In the genomic region with DNA sequence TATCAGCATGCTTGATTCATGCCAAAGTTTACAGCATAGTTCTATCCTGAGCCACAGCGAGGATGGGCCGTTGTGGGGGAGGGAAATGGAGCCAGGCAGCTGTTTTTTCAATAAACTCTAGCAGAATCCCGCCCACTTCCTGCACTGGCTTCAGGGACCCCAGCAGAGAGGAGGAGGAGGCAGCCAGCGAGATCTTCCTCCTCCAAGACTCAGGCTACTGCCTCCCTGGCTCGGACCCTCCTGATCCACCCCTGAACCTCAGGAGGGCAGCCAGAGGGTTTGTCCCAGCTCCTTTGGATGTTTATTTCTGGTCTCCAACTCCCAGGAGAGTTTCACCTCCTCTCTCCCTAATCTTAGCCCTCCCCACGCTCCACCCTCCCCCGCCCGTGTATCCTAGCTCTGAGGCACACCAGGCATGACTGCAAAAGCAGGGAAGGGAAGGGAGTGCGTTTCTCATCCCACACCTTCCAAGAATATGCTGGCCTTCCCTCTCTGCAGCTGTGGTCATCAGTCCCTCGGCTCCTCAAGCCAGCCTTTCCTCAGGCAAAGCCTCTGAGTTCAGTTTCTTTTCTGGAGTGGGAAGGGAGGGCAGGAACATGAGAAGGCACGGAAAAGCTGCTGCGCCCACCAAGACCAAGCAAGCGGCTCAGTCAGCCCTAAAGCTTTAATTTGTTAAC, we compare ENCODE assay signal across 7 mouse cellular contexts.
A peak's percentile ranks its signal among the peaks of the same experiment; 100 is the strongest.
DNase-seq lines count a peak whose midpoint lies in the region; ATAC-seq lines count a peak whose summit lies in the region.

No protein-coding gene starts in this region.

- H3K27ac ChIP-seq in forebrain, embryonic 12.5 days: peak overlapping the region; percentile 54
- H3K27ac ChIP-seq in heart, embryonic 15.5 days: peak overlapping the region; percentile 86
- peak overlapping the region; percentile 26; the same call in 1 of the 2 replicates for H3K27ac ChIP-seq in liver, embryonic 16.5 days (ENCODE audit: low read length)
- H3K27ac ChIP-seq in neural tube, embryonic 13.5 days (replicated peaks): peak overlapping the region; percentile 74

- peak; percentile 42 for DNase-seq in adrenal gland, adult 8-10 months
- DNase-seq in kidney, postnatal 14 days: peak; percentile 88
- DNase-seq in telencephalon, adult 2 months (ENCODE audit: low read depth, low spot score): peak; percentile 80

- 4% methylated on average over 13 of the region's 13 CpGs for WGBS in forebrain, embryonic 12.5 days
- WGBS in heart, embryonic 15.5 days: 3% methylated on average over 13 of the region's 13 CpGs
- WGBS in liver, embryonic 16.5 days (ENCODE audit: insufficient replicate concordance): 7% methylated on average over 13 of the region's 13 CpGs
- WGBS in neural tube, embryonic 13.5 days: 1% methylated on average over 13 of the region's 13 CpGs

- H3K9me3 ChIP-seq in forebrain, embryonic 12.5 days: no peaks in the 10 kb centered on the region
- no peaks in the 10 kb centered on the region for H3K9me3 ChIP-seq in heart, embryonic 15.5 days (replicated peaks)
- no peaks in the 10 kb centered on the region for H3K9me3 ChIP-seq in liver, embryonic 16.5 days (replicated peaks; ENCODE audit: control insufficient read depth, low read length)
- no peaks in the 10 kb centered on the region for H3K9me3 ChIP-seq in neural tube, embryonic 13.5 days

- H3K9ac ChIP-seq in forebrain, embryonic 12.5 days: peak overlapping the region; percentile 22
- peak overlapping the region; percentile 36 for H3K9ac ChIP-seq in heart, embryonic 15.5 days
- no peak overlapping the region for H3K9ac ChIP-seq in liver, embryonic 16.5 days (ENCODE audit: low read depth, low read length)
- H3K9ac ChIP-seq in neural tube, embryonic 13.5 days: peak overlapping the region; percentile 45

- peak overlapping the region; percentile 49 for H3K4me2 ChIP-seq in forebrain, embryonic 12.5 days
- H3K4me2 ChIP-seq in heart, embryonic 15.5 days: peak overlapping the region; percentile 65
- peak overlapping the region; percentile 55 for H3K4me2 ChIP-seq in liver, embryonic 16.5 days (ENCODE audit: low read depth, low read length)
- peak overlapping the region; percentile 53 for H3K4me2 ChIP-seq in neural tube, embryonic 13.5 days

- H3K4me1 ChIP-seq in forebrain, embryonic 12.5 days: peaks cover 49% of the 10 kb centered on the region
- peaks cover 34% of the 10 kb centered on the region for H3K4me1 ChIP-seq in heart, embryonic 15.5 days (replicated peaks)
- H3K4me1 ChIP-seq in liver, embryonic 16.5 days (ENCODE audit: control insufficient read depth, low read depth, low read length): no peaks in the 10 kb centered on the region; the same call in 1 of the 2 replicates
- peaks cover 44% of the 10 kb centered on the region for H3K4me1 ChIP-seq in neural tube, embryonic 13.5 days (replicated peaks)

- H3K36me3 ChIP-seq in forebrain, embryonic 12.5 days (replicated peaks): no peaks in the 10 kb centered on the region
- no peaks in the 10 kb centered on the region for H3K36me3 ChIP-seq in heart, embryonic 15.5 days
- H3K36me3 ChIP-seq in liver, embryonic 16.5 days (ENCODE audit: control insufficient read depth, insufficient read depth): no peaks in the 10 kb centered on the region
- no peaks in the 10 kb centered on the region for H3K36me3 ChIP-seq in neural tube, embryonic 13.5 days

- ATAC-seq in forebrain, embryonic 12.5 days (ENCODE audit: low FRiP score): peak; percentile 76
- peak; percentile 87 for ATAC-seq in heart, embryonic 15.5 days (replicated peaks; ENCODE audit: insufficient number of reproducible peaks, insufficient read depth, low FRiP score, low read depth)
- peak; percentile 30; the same call in 1 of the 2 replicates for ATAC-seq in liver, embryonic 16.5 days (ENCODE audit: low read depth)
- ATAC-seq in neural tube, embryonic 13.5 days (ENCODE audit: low read depth): peak; percentile 66

- no peaks in the 10 kb centered on the region for H3K27me3 ChIP-seq in forebrain, embryonic 12.5 days
- H3K27me3 ChIP-seq in heart, embryonic 15.5 days: no peaks in the 10 kb centered on the region
- no peaks in the 10 kb centered on the region for H3K27me3 ChIP-seq in liver, embryonic 16.5 days (ENCODE audit: control insufficient read depth, insufficient read depth, low read depth, low read length)
- no peaks in the 10 kb centered on the region for H3K27me3 ChIP-seq in neural tube, embryonic 13.5 days

- H3K4me3 ChIP-seq in forebrain, embryonic 12.5 days (replicated peaks): peak overlapping the region; percentile 14
- H3K4me3 ChIP-seq in heart, embryonic 15.5 days: peak overlapping the region; percentile 36
- no peak overlapping the region; the same call in 1 of the 2 replicates for H3K4me3 ChIP-seq in liver, embryonic 16.5 days (ENCODE audit: low read depth, low read length)
- H3K4me3 ChIP-seq in neural tube, embryonic 13.5 days: peak overlapping the region; percentile 32

Comparison
In these comparisons a context has a peak if more than half of its experiments do, and no peak if none do; other contexts are left out.
1. ATAC-seq: peak in every context shown above with its lines; median percentile 87 in heart, embryonic 15.5 days; 76 in forebrain, embryonic 12.5 days; 66 in neural tube, embryonic 13.5 days; 30 in liver, embryonic 16.5 days.
2. H3K27ac ChIP-seq: peak in every context shown above with its lines; median percentile 86 in heart, embryonic 15.5 days; 74 in neural tube, embryonic 13.5 days; 54 in forebrain, embryonic 12.5 days; 26 in liver, embryonic 16.5 days.